Mouse (Mus musculus) erythroblast, embryonic 14.5 days (primary cell): Measurements from ENCODE around the gene Psap. TPM values are rescaled to one million over a fixed set of nuclear protein-coding genes. Genes with fewer than 3 reads are reported as not detected.

Experiments used
- H3K27me3 ChIP-seq: 2 replicates; pipeline ENCODE4 v1.6.1; 2012; ENCODE audit warnings: inconsistent platforms; ENCODE audit not compliant: control insufficient read depth
- H3K36me3 ChIP-seq: 2 replicates; pipeline ENCODE4 v1.6.1; 2012; ENCODE audit warnings: mild to moderate bottlenecking, inconsistent platforms; ENCODE audit not compliant: control insufficient read depth
- H3K4me1 ChIP-seq: 2 replicates; pipeline ENCODE4 v1.6.1; 2012; ENCODE audit warnings: inconsistent platforms; ENCODE audit not compliant: control insufficient read depth
- H3K4me3 ChIP-seq: replicated peaks from 2 replicates; pipeline ENCODE3; 2012; ENCODE audit warnings: moderate library complexity, mild to moderate bottlenecking, inconsistent platforms
- H3K9me3 ChIP-seq: 2 replicates; pipeline ENCODE4 v1.6.1; 2012; ENCODE audit warnings: low read length, inconsistent platforms, mixed read lengths; ENCODE audit not compliant: control insufficient read depth
- GATA1 ChIP-seq: IDR thresholded peaks from 2 replicates; pipeline ENCODE4 v1.6.1; 2012; ENCODE audit warnings: low read length, inconsistent platforms, mixed read lengths
- TAL1 ChIP-seq: IDR thresholded peaks from 3 replicates; pipeline ENCODE4 v1.6.1; 2012; ENCODE audit warnings: low read length, inconsistent platforms, mixed read lengths
- polyA plus RNA-seq: library from polyadenylated mRNA; stranded (reverse); fragments of >175 nt; gene quantifications from 2 replicates; pipeline ENCODE4 v1.2.3, GENCODE M21; 2012

The Psap gene
- polyA plus RNA-seq, 1 experiment = 8.6 TPM

- Histone ChIP-seq H3K27me3 (peaks cover 6% of the 10 kb centered on the region), H3K36me3 (peaks cover 15% of the 10 kb centered on the region), H3K4me3 (peak overlapping the region; percentile 76), H3K9me3 (no peaks in the 10 kb centered on the region), H3K4me1 (peaks cover 69% of the 10 kb centered on the region)
- TF ChIP-seq TAL1 (no peak), GATA1 (no peak)
Measured at GRCm38 (mm10) chr10:60349056-60349455, 71.6 kb downstream of the Psap start.

DNA sequence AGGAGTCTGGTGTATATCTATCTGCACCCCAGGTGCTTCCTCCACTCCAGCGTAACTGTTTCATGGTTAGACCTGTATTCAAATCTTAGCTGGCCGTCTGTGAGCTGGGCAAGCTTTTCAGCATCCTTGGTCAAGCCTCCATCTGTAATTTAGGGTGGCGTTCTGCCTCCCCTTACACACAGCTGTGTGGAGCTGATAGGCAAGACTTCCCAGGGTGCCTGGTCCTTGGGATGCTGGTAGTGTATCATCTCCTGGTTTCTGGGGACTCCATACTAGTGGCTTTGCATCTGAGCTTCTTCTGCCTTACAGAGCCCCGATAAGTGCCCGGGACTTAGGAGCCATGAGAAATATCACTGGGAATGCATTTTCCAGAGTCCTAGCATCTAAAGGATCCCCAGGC, 72.2 kb downstream of the Psap start:
- peaks cover 17% of the 10 kb centered on the region for H3K36me3 ChIP-seq
- H3K4me3 ChIP-seq = peak overlapping the region; percentile 76
- peaks cover 6% of the 10 kb centered on the region for H3K27me3 ChIP-seq
- H3K4me1 ChIP-seq = peaks cover 67% of the 10 kb centered on the region
- TF ChIP-seq GATA1 (no peak), TAL1 (peak; percentile 75)
- H3K9me3 ChIP-seq = no peaks in the 10 kb centered on the region

DNA sequence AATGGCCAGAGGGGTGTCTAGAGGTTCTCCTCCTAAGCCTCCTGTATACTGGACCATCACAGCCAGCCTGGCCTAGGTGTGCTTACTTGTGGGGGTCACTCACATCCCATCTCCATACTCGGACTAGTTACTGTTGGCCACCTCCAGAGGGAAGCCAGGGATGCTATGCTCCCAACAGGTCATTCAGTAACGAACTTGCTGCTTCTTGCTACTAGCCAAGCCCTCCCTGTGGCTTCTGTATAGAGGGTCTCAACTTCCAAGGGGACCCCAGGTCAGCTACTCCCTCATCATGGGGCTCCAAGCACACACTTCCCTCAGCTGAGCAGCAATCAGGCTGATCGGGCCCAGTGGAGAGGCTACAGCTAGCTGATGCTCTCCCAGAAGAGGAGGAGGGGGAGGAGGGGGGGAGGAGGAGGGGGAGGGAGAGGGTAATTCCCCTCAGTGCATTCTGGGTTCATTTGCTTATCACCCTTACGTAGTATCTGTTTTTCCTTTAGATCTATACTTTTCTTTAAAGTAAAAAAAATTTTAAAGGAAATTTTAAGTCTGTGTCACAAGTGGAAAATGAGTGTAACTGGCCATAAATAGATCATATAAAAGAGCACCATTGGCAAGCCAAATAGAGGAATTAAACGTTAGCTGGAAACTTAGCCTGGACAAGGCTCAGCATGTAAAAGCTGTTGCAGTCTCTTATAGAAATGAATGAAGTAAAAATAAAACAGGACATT, 72.8 kb downstream of the Psap start:
- Histone ChIP-seq H3K27me3 (peaks cover 6% of the 10 kb centered on the region), H3K36me3 (peaks cover 20% of the 10 kb centered on the region), H3K4me3 (peak overlapping the region; percentile 76), H3K9me3 (no peaks in the 10 kb centered on the region), H3K4me1 (peaks cover 67% of the 10 kb centered on the region)
- TF ChIP-seq GATA1 (no peak), TAL1 (no peak)

DNA sequence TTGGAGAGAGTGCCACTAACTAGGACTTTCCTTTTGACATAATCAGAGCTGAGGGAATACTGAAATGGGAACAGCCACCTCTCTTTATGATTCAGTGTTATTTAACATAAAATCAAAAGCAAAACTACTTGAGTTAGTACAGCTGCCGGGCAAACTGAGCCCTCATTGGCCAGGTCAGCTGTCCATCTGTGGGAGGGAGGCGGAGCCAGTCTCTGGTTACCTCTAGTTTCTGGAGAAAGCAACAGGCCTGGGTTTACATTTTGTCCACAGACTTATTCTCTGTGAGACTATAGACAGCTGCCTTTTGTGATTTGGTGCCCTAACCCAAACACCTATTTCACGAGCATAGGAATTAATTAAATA, 73.4 kb downstream of the Psap start:
- TF ChIP-seq TAL1 (no peak), GATA1 (no peak)
- Histone ChIP-seq H3K4me3 (peak overlapping the region; percentile 76), H3K27me3 (peaks cover 6% of the 10 kb centered on the region), H3K36me3 (peaks cover 20% of the 10 kb centered on the region), H3K4me1 (peaks cover 67% of the 10 kb centered on the region), H3K9me3 (no peaks in the 10 kb centered on the region)

DNA sequence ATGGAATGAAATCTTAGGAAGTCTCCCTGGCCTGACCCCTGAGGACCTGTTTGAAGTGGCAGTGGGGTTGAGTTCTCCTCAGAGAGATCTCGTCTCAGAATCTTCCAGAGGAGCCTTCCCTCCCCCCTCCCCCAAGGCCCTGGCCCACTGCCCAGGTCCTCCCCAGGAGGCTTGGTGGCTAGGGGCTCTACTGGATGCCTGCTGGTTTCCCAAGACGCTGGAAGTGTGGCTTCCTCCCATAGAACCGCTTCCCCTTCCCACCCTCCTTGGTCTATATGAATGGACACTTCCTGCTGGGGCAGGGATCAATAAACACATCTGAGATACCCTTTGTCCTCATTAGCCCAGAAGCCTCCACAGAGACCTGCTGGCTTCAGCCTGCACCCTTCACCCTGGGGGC, 73.8 kb downstream of the Psap start:
- Histone ChIP-seq H3K36me3 (peaks cover 20% of the 10 kb centered on the region), H3K4me1 (peaks cover 62% of the 10 kb centered on the region), H3K4me3 (peak overlapping the region; percentile 76), H3K27me3 (peaks cover 6% of the 10 kb centered on the region), H3K9me3 (no peaks in the 10 kb centered on the region)
- TF ChIP-seq GATA1 (no peak), TAL1 (no peak)

DNA sequence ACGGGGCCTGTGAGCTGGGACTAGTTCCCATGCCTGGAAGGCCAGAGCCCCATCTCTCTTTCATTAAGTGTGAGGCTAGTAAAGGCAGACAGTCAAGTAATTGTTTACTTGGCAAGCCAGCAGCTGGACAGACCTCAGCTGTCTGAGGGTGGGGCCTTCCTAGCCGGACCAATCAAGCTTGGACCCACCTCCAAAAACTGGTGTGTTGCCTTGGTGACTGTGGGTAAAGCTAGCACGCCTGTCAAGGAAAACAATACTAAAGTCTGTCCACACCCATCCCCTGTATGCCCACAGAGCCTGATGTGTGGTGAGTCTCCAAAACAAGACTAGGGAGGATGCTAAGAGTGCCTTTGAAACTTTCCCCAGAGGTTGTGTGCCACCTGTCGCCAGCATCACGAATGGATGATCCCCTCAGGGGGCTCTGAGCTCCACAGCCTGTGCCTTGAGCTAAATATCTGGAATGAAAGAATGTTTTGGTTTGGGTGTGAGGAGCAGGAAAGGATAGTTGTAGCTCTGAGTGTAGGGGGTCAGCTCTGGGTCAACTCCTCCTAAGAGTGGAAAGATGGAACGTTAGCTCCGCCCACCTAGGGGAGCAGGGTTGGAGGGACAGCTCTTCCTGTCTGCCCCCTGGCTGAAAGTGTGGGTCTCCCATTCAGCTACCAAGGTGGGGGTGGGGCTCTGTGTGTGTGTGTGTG, 74.5 kb downstream of the Psap start:
- Histone ChIP-seq H3K36me3 (peaks cover 20% of the 10 kb centered on the region), H3K27me3 (peaks cover 4% of the 10 kb centered on the region), H3K4me1 (peaks cover 55% of the 10 kb centered on the region), H3K9me3 (no peaks in the 10 kb centered on the region), H3K4me3 (no peak overlapping the region)
- TF ChIP-seq TAL1 (no peak), GATA1 (no peak)

Other genes starting within 250 kb of the Psap start
- 0.01 and 0.03 TPM in 2 replicates for gene Spock2, start 171.4 kb upstream of the Psap start, polyA plus RNA-seq
- not detected in 2 replicates for gene Chst3, start 58.4 kb upstream of the Psap start, polyA plus RNA-seq
- gene Vsir, start 69.2 kb downstream of the Psap start, polyA plus RNA-seq = 4.9 and 6.2 TPM in 2 replicates
- gene Gm17455, start 122.1 kb downstream of the Psap start, polyA plus RNA-seq = not detected in 2 replicates